Mouse (Mus musculus) kidney, adult 2 months (tissue): Measurements from ENCODE around the gene Pan3. TPM values are rescaled to one million over a fixed set of nuclear protein-coding genes. Genes with fewer than 3 reads are reported as not detected.
A peak's percentile ranks its signal among the peaks of the same experiment; 100 is the strongest.

Experiments used
- DNase-seq: peaks from one replicate; pipeline ENCODE4 v3.0.0; 2021
- H3K27ac ChIP-seq: fragments of 200-500 bp; 2 replicates; pipeline ENCODE4 v1.5.1; 2012; ENCODE audit warnings: low read depth, low read length, control low read depth, inconsistent platforms; ENCODE audit not compliant: insufficient read depth
- H3K27me3 ChIP-seq: fragments of 200-500 bp; replicated peaks from 2 replicates; pipeline ENCODE4 v1.6.1; 2012; ENCODE audit warnings: mild to moderate bottlenecking, moderate library complexity, low read length, inconsistent platforms; ENCODE audit not compliant: control insufficient read depth, insufficient read depth
- H3K36me3 ChIP-seq: fragments of 200-500 bp; 2 replicates; pipeline ENCODE4 v1.6.1; 2012; ENCODE audit warnings: mild to moderate bottlenecking, moderate library complexity, low read length, inconsistent platforms; ENCODE audit not compliant: control insufficient read depth, insufficient read depth
- H3K4me1 ChIP-seq: fragments of 200-500 bp; 2 replicates; pipeline ENCODE4 v1.6.1; 2011; ENCODE audit warnings: low read length; ENCODE audit not compliant: control insufficient read depth, insufficient read depth
- H3K4me3 ChIP-seq: fragments of 200-500 bp; 2 replicates; pipeline ENCODE4 v1.5.1; 2011; ENCODE audit warnings: mild to moderate bottlenecking, low read depth, low read length, control low read depth; ENCODE audit not compliant: insufficient read depth
- CTCF ChIP-seq: fragments of 200-500 bp; conservative IDR thresholded peaks from 2 replicates; pipeline ENCODE4 v1.5.1; 2011; ENCODE audit warnings: low read depth, mild to moderate bottlenecking, control low read depth, low read length, moderate library complexity, mixed read lengths; ENCODE audit not compliant: insufficient read depth, insufficient read length
- POLR2A ChIP-seq: fragments of 200-500 bp; IDR thresholded peaks from one replicate; pipeline ENCODE4 v1.6.1; 2011; ENCODE audit warnings: low read depth, low read length, control low read depth
- WGBS: fragments of 180-500 bp; shearing (Covaris S2); methylation state at CpG from one replicate; pipeline ENCODE4 v1.1.7; 2018; 5-methylcytosine and 5-hydroxymethylcytosine counted together
- polyA plus RNA-seq: library from polyadenylated mRNA; depleted of rRNA; stranded (reverse); fragments of >200 nt; gene quantifications from 2 replicates; pipeline ENCODE4 v1.2.3, GENCODE M21; 2012; rRNA removed

Pan3 gene
- 37.9 and 47.2 TPM in 2 replicates for polyA plus RNA-seq

DNA sequence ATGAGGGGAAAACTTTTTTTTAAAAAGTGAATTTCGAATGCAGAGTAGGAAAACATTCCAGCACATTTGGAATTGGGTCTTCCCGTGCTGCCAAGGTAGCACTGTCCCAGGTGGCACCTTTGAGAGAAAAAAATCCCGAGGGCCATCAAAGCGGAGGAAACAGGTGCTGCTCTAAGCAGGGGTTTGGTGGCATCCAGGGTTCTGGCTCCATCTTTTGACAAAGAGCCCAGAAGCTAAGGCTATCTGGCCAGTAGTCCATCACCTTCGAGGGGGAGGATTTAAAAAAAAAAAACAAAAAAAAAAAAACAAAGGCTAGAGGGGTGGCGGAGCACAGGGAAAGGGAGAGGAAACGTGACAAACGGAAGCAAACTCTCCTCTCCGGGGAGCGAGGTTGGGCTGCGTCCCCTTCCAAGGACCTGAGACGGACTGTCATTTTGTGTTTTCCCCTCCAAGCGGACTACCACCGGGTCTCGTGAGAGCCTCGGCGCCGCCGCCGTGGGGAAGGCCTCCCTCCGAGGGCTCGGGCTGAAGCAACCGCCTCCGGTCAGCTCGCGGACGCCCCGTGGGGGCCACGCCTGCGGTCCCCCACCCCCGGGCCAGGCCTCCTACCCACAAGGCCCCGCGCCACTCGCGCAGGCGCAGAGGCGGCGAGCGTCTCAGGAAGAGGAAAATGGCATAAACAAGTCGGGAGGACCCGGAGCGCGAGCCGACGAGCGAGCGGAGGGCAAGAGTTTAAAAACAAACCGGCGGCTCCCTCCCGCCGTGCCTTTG, at the start of gene Pan3:
Gene Pan3 (plus strand): TSS at position 627 of the 771 bp plus-strand sequence.
- peaks cover 19% of the 10 kb centered on the region for H3K4me1 ChIP-seq
- peak; percentile 97 for DNase-seq
- WGBS: under 1% methylated on average over 50 of the region's 51 CpGs
- peak; percentile 70 for TF ChIP-seq POLR2A
- no peak for TF ChIP-seq CTCF
- no peaks in the 10 kb centered on the region for H3K27me3 ChIP-seq
- H3K27ac ChIP-seq: peak within 1 kb of the TSS; percentile 97
- peak within 1 kb of the TSS; percentile 93 for H3K4me3 ChIP-seq
- H3K36me3 ChIP-seq: no peaks in the 10 kb centered on the region

DNA sequence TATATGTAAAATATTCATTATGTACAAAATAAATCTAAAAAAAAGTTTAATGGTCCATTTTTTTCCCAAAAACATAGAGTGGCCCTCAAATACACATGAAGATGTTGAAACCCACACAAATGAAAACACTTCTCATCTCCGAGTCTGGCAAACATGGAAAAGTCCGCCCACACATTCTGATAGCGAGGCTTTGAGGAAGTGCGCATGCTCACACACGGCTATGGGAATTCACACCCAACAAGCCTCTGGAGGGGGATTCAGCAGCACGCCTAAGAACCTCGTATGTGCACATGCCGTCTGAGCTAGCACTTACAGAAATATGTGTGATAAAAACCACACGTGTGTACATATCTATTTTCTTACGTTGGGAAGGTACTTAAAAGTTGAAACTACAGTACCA, 48.6 kb upstream of the Pan3 start:
- Histone ChIP-seq H3K4me1 (no peaks in the 10 kb centered on the region), H3K27me3 (no peaks in the 10 kb centered on the region), H3K36me3 (no peaks in the 10 kb centered on the region), H3K4me3 (no peak overlapping the region), H3K27ac (no peak overlapping the region)
- 81% methylated on average over 10 of the region's 10 CpGs for WGBS
- no peak for TF ChIP-seq CTCF
- TF ChIP-seq POLR2A: no peak
- DNase-seq: no peak

- TF ChIP-seq CTCF: no peak
- no peak for TF ChIP-seq POLR2A
- H3K27me3 ChIP-seq: no peaks in the 10 kb centered on the region
- no peak overlapping the region for H3K27ac ChIP-seq
- no peak overlapping the region for H3K4me3 ChIP-seq
- H3K36me3 ChIP-seq: no peaks in the 10 kb centered on the region
- no peaks in the 10 kb centered on the region for H3K4me1 ChIP-seq
- WGBS: 83% methylated on average over 13 of the region's 13 CpGs
- no peak for DNase-seq
Measured at GRCm38 (mm10) chr5:147386865-147387264, 43.1 kb upstream of the Pan3 start.

DNA sequence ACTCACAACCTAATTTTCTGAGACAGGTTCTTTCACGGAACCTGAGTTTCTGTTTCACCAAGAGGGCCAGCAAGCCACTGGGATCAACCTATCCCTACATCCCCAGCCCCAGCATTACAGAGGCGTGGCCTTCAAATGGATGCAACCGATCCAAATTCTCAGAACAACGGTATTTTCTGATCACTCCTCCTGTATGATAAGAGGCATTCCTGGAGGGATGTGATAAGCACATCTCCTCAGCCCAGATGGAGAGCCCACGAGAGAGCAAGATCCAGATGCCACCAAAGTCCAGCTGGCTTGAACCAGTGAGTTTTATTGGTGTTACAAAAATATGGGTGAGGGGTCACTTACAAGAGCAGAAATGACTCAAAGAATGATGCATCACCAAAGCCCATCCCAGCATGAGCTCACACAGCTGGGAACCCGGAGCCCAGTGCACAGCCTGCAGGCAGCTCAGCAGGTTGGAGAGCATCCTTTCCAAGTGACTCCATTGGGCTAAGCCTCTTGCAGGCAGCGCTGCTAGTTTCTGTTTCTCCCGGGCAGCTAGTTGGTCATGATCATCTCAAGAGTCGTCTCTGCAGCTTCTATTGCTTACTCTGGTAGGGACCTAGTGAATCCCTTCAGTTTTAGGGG, 41.5 kb upstream of the Pan3 start:
- TF ChIP-seq POLR2A: no peak
- no peak for TF ChIP-seq CTCF
- 84% methylated on average over 9 of the region's 9 CpGs for WGBS
- H3K36me3 ChIP-seq: no peaks in the 10 kb centered on the region
- no peaks in the 10 kb centered on the region for H3K27me3 ChIP-seq
- no peak overlapping the region for H3K27ac ChIP-seq
- H3K4me1 ChIP-seq: no peaks in the 10 kb centered on the region
- H3K4me3 ChIP-seq: no peak overlapping the region
- DNase-seq: no peak

- DNase-seq: peak; percentile 14
- 79% methylated on average over 5 of the region's 5 CpGs for WGBS
- H3K27me3 ChIP-seq: no peaks in the 10 kb centered on the region
Measured at GRCm38 (mm10) chr5:147389052-147389451, 40.9 kb upstream of the Pan3 start.

DNA sequence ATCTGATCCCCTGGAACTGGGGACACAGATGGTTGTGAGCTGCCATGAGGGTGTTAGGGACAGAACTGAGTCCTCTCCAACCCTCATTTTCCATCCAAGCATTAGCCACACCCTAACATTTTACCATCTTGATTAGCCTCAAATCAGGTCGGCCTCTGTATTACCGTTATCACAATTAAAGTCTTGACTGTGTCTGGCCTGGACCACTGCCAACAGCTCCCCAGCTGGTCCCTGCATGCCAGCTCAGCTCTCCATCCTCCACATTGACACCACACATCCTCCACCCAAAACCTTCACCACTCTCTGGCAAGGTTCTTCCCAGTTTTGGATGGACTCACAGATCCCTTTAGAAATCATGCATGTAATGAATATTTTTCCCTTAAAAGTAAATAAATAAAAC, 39.2 kb upstream of the Pan3 start:
- WGBS: 57% methylated on average over 2 of the region's 2 CpGs
- H3K4me1 ChIP-seq: no peaks in the 10 kb centered on the region
- H3K4me3 ChIP-seq: no peak overlapping the region
- H3K36me3 ChIP-seq: no peaks in the 10 kb centered on the region
- H3K27ac ChIP-seq: no peak overlapping the region
- DNase-seq: no peak
- TF ChIP-seq CTCF (no peak), POLR2A (no peak)
- H3K27me3 ChIP-seq: no peaks in the 10 kb centered on the region

More at GRCm38 (mm10) chr5:147389052-147389451, 40.9 kb upstream of the Pan3 start:
- Histone ChIP-seq H3K4me1 (no peaks in the 10 kb centered on the region), H3K36me3 (no peaks in the 10 kb centered on the region), H3K4me3 (no peak overlapping the region), H3K27ac (no peak overlapping the region)
- no peak for TF ChIP-seq POLR2A
- TF ChIP-seq CTCF: no peak

GRCm38 (mm10) chr5:147392667-147393213, 37.2 kb upstream of the Pan3 start:
- H3K4me1 ChIP-seq: no peaks in the 10 kb centered on the region
- WGBS: 77% methylated on average over 12 of the region's 12 CpGs
- H3K27me3 ChIP-seq: no peaks in the 10 kb centered on the region
- no peaks in the 10 kb centered on the region for H3K36me3 ChIP-seq
- no peak overlapping the region for H3K27ac ChIP-seq
- TF ChIP-seq CTCF: no peak
- no peak for TF ChIP-seq POLR2A
- H3K4me3 ChIP-seq: no peak overlapping the region
- no peak for DNase-seq
